21 mouse cellular contexts compared by ENCODE assay signal in the genomic region with DNA sequence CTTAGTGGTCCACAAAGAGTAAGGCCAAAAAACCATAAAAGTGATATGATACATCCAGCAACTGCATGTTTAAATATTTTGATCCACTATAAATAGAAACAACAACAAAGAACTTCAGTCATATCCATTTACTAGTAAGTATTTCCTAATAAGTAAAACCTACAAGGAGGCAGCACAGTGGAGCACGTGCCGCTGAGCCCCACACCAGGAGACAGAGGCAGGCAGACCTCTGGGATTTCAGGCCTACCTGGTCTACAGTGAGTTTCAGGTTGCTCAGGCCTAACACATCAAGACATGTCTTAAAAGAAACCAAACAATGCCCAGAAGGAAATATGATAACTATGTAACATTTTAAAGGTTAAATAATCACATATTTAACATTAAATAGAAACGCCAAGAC. TPM values are rescaled to one million over a fixed set of nuclear protein-coding genes. Genes with fewer than 3 reads are reported as not detected.
DNase-seq lines count a peak whose midpoint lies in the region; ATAC-seq and TF ChIP-seq lines count a peak whose summit lies in the region.
"Had no signal": no experiment of that assay in that cellular context is flagged by ENCODE, and none has a peak within 500 bp of the region (broad histone marks: within the 10 kb centered on the region; RNA-seq: fewer than 3 reads in every experiment).

No protein-coding gene starts in this region.

- no peak for TF ChIP-seq POLR2A in thymus, adult 2 months (IDR thresholded peaks at IDR 0.05; ENCODE audit: control insufficient read depth, extremely low read depth, insufficient read depth, low read length, poor library complexity)
- TF ChIP-seq POLR2A in MEL (IDR thresholded peaks at IDR 0.05; ENCODE audit: control insufficient read depth in 1 of 2, insufficient read depth in 1 of 2, low read depth in 1 of 2, low read length in 2 of 2, poor library complexity in 1 of 2) = no peak

- TF ChIP-seq RAD21 in MEL (IDR thresholded peaks at IDR 0.05; ENCODE audit: low read depth, low read length) = no peak

- H3K4me3 ChIP-seq in liver, postnatal 0 days (ENCODE audit: low read depth, low read length) = no peak overlapping the region
- H3K4me3 ChIP-seq in liver, embryonic 11.5 days (ENCODE audit: low read depth, low read length) = no peak overlapping the region
- no peak overlapping the region for H3K4me3 ChIP-seq in thymus, adult 2 months (ENCODE audit: control insufficient read depth, insufficient read depth, low read length)
- no peak overlapping the region for H3K4me3 ChIP-seq in MEL (ENCODE audit: control insufficient read depth in 1 of 2, insufficient read depth in 1 of 2, low read depth in 2 of 2, low read length in 2 of 2)
- H3K4me3 ChIP-seq: embryonic facial prominence, embryonic 10.5 days; embryonic facial prominence, embryonic 12.5 days; forebrain, embryonic 13.5 days; forebrain, embryonic 15.5 days had no signal

- ATAC-seq in liver, postnatal 0 days = no peak
- no peak for ATAC-seq in liver, embryonic 11.5 days (replicated peaks; ENCODE audit: low FRiP score)
- ATAC-seq: forebrain, embryonic 13.5 days; forebrain, embryonic 15.5 days; forebrain, postnatal 0 days had no signal

- peaks cover 58% of the 10 kb centered on the region for H3K36me3 ChIP-seq in liver, postnatal 0 days (replicated peaks; ENCODE audit: insufficient read depth, low read length)
- H3K36me3 ChIP-seq in liver, embryonic 11.5 days (ENCODE audit: control insufficient read depth, insufficient read depth, low read length) = peaks cover 24% of the 10 kb centered on the region
- H3K36me3 ChIP-seq in thymus, adult 2 months (ENCODE audit: control insufficient read depth, insufficient read depth, low read length) = peaks cover 40% of the 10 kb centered on the region
- peaks cover 34 to 50% of the 10 kb centered on the region in 2 experiments for H3K36me3 ChIP-seq in MEL (ENCODE audit: control insufficient read depth in 1 of 2, insufficient read depth in 2 of 2, low read length in 2 of 2)

- H3K4me2 ChIP-seq in liver, postnatal 0 days (ENCODE audit: low read depth, low read length) = no peak overlapping the region
- H3K4me2 ChIP-seq in liver, embryonic 11.5 days = no peak overlapping the region
- H3K4me2 ChIP-seq: embryonic facial prominence, embryonic 12.5 days; forebrain, embryonic 13.5 days; forebrain, embryonic 15.5 days had no signal

- 80% methylated on average over 3 of the region's 3 CpGs for WGBS in liver, postnatal 0 days (ENCODE audit: insufficient replicate concordance)
- WGBS in liver, embryonic 11.5 days = 96% methylated on average over 3 of the region's 3 CpGs
- 92% methylated on average over 3 of the region's 3 CpGs for WGBS in thymus, adult 2 months

- TF ChIP-seq CTCF in liver, postnatal 0 days (IDR thresholded peaks at IDR 0.05; ENCODE audit: low read depth) = no peak
- TF ChIP-seq CTCF in thymus, adult 2 months (IDR thresholded peaks at IDR 0.05; ENCODE audit: borderline replicate concordance, control insufficient read depth, extremely low read depth, insufficient read depth, low read length, poor library complexity) = no peak
- no peak for TF ChIP-seq CTCF in MEL (IDR thresholded peaks at IDR 0.05 in 2 of 3, conservative IDR thresholded peaks at IDR 0.05 in 1 of 3; ENCODE audit: control insufficient read depth in 1 of 3, insufficient read depth in 1 of 3, low read depth in 2 of 3, low read length in 3 of 3, poor library complexity in 1 of 3, severe bottlenecking in 1 of 3)

- peak overlapping the region; percentile 37; the same call in 1 of the 2 replicates for H3K27ac ChIP-seq in liver, postnatal 0 days (ENCODE audit: low read depth)
- no peak overlapping the region for H3K27ac ChIP-seq in liver, embryonic 11.5 days (ENCODE audit: low read depth, low read length)
- H3K27ac ChIP-seq in thymus, adult 2 months (ENCODE audit: control insufficient read depth, insufficient read depth, low read length) = peak overlapping the region; percentile 51
- peak overlapping the region; percentile 69 for H3K27ac ChIP-seq in MEL (ENCODE audit: control insufficient read depth, low read depth, low read length)
- H3K27ac ChIP-seq: embryonic facial prominence, embryonic 10.5 days; embryonic facial prominence, embryonic 12.5 days; forebrain, embryonic 13.5 days; forebrain, embryonic 15.5 days had no signal

- no peak for DNase-seq in liver, postnatal 0 days
- DNase-seq in liver, embryonic 11.5 days (ENCODE audit: low spot score) = no peak
- no peak for DNase-seq in thymus, adult 2 months
- DNase-seq in thymus, postnatal 25 days = no peak
- no peak for DNase-seq in MEL (ENCODE audit: low read depth, low spot score)
- DNase-seq in embryo, embryonic 11 days = no peak
- no peak for DNase-seq in cerebellum, postnatal 25 days
- DNase-seq: adrenal gland, adult 2 months; adrenal gland, postnatal 10 days; adrenal gland, postnatal 25 days; cerebellum, adult 11-12 months; cerebellum, adult 2 months; cerebellum, adult 9-10 months; cerebellum, postnatal 10 days; cerebellum, postnatal 36 days; forebrain, postnatal 0 days had no signal

- no peaks in the 10 kb centered on the region for H3K27me3 ChIP-seq in liver, postnatal 0 days (ENCODE audit: insufficient read depth, low read length)
- no peaks in the 10 kb centered on the region for H3K27me3 ChIP-seq in liver, embryonic 11.5 days (replicated peaks; ENCODE audit: control insufficient read depth, insufficient read depth, low read length)
- H3K27me3 ChIP-seq in thymus, adult 2 months (ENCODE audit: control insufficient read depth, insufficient read depth, low read length) = no peaks in the 10 kb centered on the region
- no peaks in the 10 kb centered on the region for H3K27me3 ChIP-seq in MEL (ENCODE audit: control insufficient read depth in 1 of 2, insufficient read depth in 2 of 2, low read length in 2 of 2)
- H3K27me3 ChIP-seq: embryonic facial prominence, embryonic 12.5 days; forebrain, embryonic 13.5 days; forebrain, embryonic 15.5 days had no signal

- peaks cover 11% of the 10 kb centered on the region for H3K79me2 ChIP-seq in MEL (ENCODE audit: control insufficient read depth, insufficient read depth, low read length, poor library complexity)

- H3K4me1 ChIP-seq in liver, postnatal 0 days (ENCODE audit: insufficient read depth) = peaks cover 2% of the 10 kb centered on the region; the same call in 1 of the 2 replicates
- no peaks in the 10 kb centered on the region for H3K4me1 ChIP-seq in liver, embryonic 11.5 days (replicated peaks; ENCODE audit: control insufficient read depth, insufficient read depth, low read length)
- H3K4me1 ChIP-seq in thymus, adult 2 months (replicated peaks; ENCODE audit: control insufficient read depth, insufficient read depth, low read length) = peaks cover 5% of the 10 kb centered on the region; the same call in 1 of the 2 replicates
- H3K4me1 ChIP-seq in MEL (ENCODE audit: control insufficient read depth in 1 of 2, insufficient read depth in 2 of 2, low read length in 2 of 2) = peaks cover 16 to 23% of the 10 kb centered on the region in 2 experiments
- H3K4me1 ChIP-seq: embryonic facial prominence, embryonic 10.5 days; embryonic facial prominence, embryonic 12.5 days; forebrain, embryonic 13.5 days; forebrain, embryonic 15.5 days had no signal

- no peak overlapping the region for H3K9ac ChIP-seq in liver, postnatal 0 days (replicated peaks)
- no peak overlapping the region for H3K9ac ChIP-seq in liver, embryonic 11.5 days (ENCODE audit: low read depth, low read length)
- H3K9ac ChIP-seq in MEL (ENCODE audit: control insufficient read depth, low read depth, low read length, poor library complexity, severe bottlenecking) = peak overlapping the region; percentile 20; the same call in 1 of the 2 replicates
- H3K9ac ChIP-seq: embryonic facial prominence, embryonic 12.5 days; forebrain, embryonic 13.5 days; forebrain, embryonic 15.5 days; forebrain, postnatal 0 days had no signal

- no peaks in the 10 kb centered on the region for H3K9me3 ChIP-seq in liver, postnatal 0 days (ENCODE audit: low read length)
- no peaks in the 10 kb centered on the region for H3K9me3 ChIP-seq in liver, embryonic 11.5 days (ENCODE audit: control insufficient read depth, low read length)
- H3K9me3 ChIP-seq in MEL (replicated peaks; ENCODE audit: insufficient read depth, low read length) = no peaks in the 10 kb centered on the region
- H3K9me3 ChIP-seq: embryonic facial prominence, embryonic 10.5 days; embryonic facial prominence, embryonic 12.5 days; forebrain, embryonic 13.5 days; forebrain, embryonic 15.5 days; G1E had no signal

- TF ChIP-seq EP300 in liver, postnatal 0 days (IDR thresholded peaks at IDR 0.05; ENCODE audit: low read depth) = no peak
- no peak for TF ChIP-seq EP300 in MEL (IDR thresholded peaks at IDR 0.05; ENCODE audit: low read depth in 1 of 2, low read length in 2 of 2)

TF ChIP-seq in MEL, 35 proteins besides CTCF, POLR2A, EP300 and RAD21 (continues in another document):
- TF ChIP-seq UBTF (IDR thresholded peaks at IDR 0.05; ENCODE audit: borderline replicate concordance, insufficient read depth, low read depth, low read length) = no peak
- TF ChIP-seq MAZ (IDR thresholded peaks at IDR 0.05; ENCODE audit: low read depth, low read length) = no peak
- TF ChIP-seq ELF1 (IDR thresholded peaks at IDR 0.05; ENCODE audit: low read depth, low read length) = no peak
- TF ChIP-seq MAX (IDR thresholded peaks at IDR 0.05; ENCODE audit: low read length) = no peak
- no peak for TF ChIP-seq GABPA (IDR thresholded peaks at IDR 0.05; ENCODE audit: low read depth, low read length)

RNA-seq across cellular contexts. Expression of a gene that starts 8.3 kb away (rescaled TPM):
- 18.8 and 18.9 TPM in 2 replicates for polyA plus RNA-seq in liver, postnatal 0 days (2015; fragmentation: Nextera tagmentation; extraction: Ambion mirVana)
- polyA plus RNA-seq in liver, embryonic 11.5 days (2014; fragmentation: Nextera tagmentation; extraction: Ambion mirVana) = 56.2 and 61.6 TPM in 2 replicates
- polyA plus RNA-seq in thymus, adult 2 months (2012; rRNA removed) = 31.4 and 33.4 TPM in 2 replicates
- total RNA-seq in MEL (2012; rRNA removed) = 56.2 and 58.3 TPM in 2 replicates
- 10 to 100 TPM in 1 of 2 experiments, not detected in 1; 57.4 TPM for polyA plus RNA-seq in MEL (2012; ENCODE audit: insufficient read depth in 1 of 2, insufficient read length in 2 of 2, low read depth in 1 of 2, low replicate concordance in 2 of 2, missing spikeins in 1 of 2)

RNA-seq across cellular contexts. Expression of a gene that starts 38.5 kb away (rescaled TPM):
- 74.6 and 85.2 TPM in 2 replicates for polyA plus RNA-seq in liver, postnatal 0 days (2015; fragmentation: Nextera tagmentation; extraction: Ambion mirVana)
- 343 and 384 TPM in 2 replicates for polyA plus RNA-seq in liver, embryonic 11.5 days (2014; fragmentation: Nextera tagmentation; extraction: Ambion mirVana)
- 63.7 and 76.8 TPM in 2 replicates for polyA plus RNA-seq in thymus, adult 2 months (2012; rRNA removed)
- total RNA-seq in MEL (2012; rRNA removed) = 139 and 185 TPM in 2 replicates
- polyA plus RNA-seq in MEL (2012; ENCODE audit: insufficient read depth in 1 of 2, insufficient read length in 2 of 2, low read depth in 1 of 2, low replicate concordance in 2 of 2, missing spikeins in 1 of 2) = 100 to 1,000 TPM; 229 to 682 TPM

RNA-seq across cellular contexts. Expression of a gene that starts 49.2 kb away (rescaled TPM):
- 19.4 and 19.6 TPM in 2 replicates for polyA plus RNA-seq in liver, postnatal 0 days (2015; fragmentation: Nextera tagmentation; extraction: Ambion mirVana)
- polyA plus RNA-seq in liver, embryonic 11.5 days (2014; fragmentation: Nextera tagmentation; extraction: Ambion mirVana) = 73.0 and 77.5 TPM in 2 replicates
- polyA plus RNA-seq in thymus, adult 2 months (2012; rRNA removed) = 4.0 and 5.6 TPM in 2 replicates
- total RNA-seq in MEL (2012; rRNA removed) = 32.2 and 33.3 TPM in 2 replicates
- 10 to 100 TPM in 1 of 2 experiments, not detected in 1; 48.8 TPM for polyA plus RNA-seq in MEL (2012; ENCODE audit: insufficient read depth in 1 of 2, insufficient read length in 2 of 2, low read depth in 1 of 2, low replicate concordance in 2 of 2, missing spikeins in 1 of 2)
